Mouse (Mus musculus) heart, adult 2 months (tissue): Measurements from ENCODE around the gene Magi2. TPM values are rescaled to one million over a fixed set of nuclear protein-coding genes. Genes with fewer than 3 reads are reported as not detected.
"Not testable (repeated sequence)": the region's sequence is repeated elsewhere in the genome, so short reads cannot be mapped to it uniquely, and the experiment has no call there.

Experiments
- DNase-seq, 2 experiments: peaks; one replicate each; pipeline ENCODE4 v3.0.0; 2021
- H3K27ac ChIP-seq: fragments of 200-600 bp; 2 replicates; pipeline ENCODE4 v1.8.1; 2022
- H3K27me3 ChIP-seq: fragments of 200-500 bp; 2 replicates; pipeline ENCODE4 v1.6.1; 2012; ENCODE audit warnings: mild to moderate bottlenecking, low read length, inconsistent platforms, mixed read lengths; ENCODE audit not compliant: control insufficient read depth, insufficient read depth
- H3K36me3 ChIP-seq: fragments of 200-500 bp; 2 replicates; pipeline ENCODE4 v1.6.1; 2012; ENCODE audit warnings: low read length, inconsistent platforms; ENCODE audit not compliant: control insufficient read depth, insufficient read depth
- H3K4me1 ChIP-seq: fragments of 200-500 bp; 2 replicates; pipeline ENCODE4 v1.6.1; 2011; ENCODE audit warnings: low read length; ENCODE audit not compliant: control insufficient read depth, insufficient read depth
- H3K4me3 ChIP-seq: fragments of 200-600 bp; 2 replicates; pipeline ENCODE4 v1.8.1; 2022
- H3K79me2 ChIP-seq: fragments of 200-500 bp; replicated peaks from 2 replicates; pipeline ENCODE4 v1.6.1; 2012; ENCODE audit warnings: mild to moderate bottlenecking, inconsistent platforms, low read length, moderate library complexity, mixed read lengths; ENCODE audit not compliant: control insufficient read depth, insufficient read depth
- H3K9ac ChIP-seq: fragments of 200-500 bp; 2 replicates; pipeline ENCODE4 v1.6.1; 2012; ENCODE audit warnings: low read depth, mild to moderate bottlenecking, control low read depth, inconsistent platforms, low read length, mixed read lengths
- CTCF ChIP-seq: fragments of 200-600 bp; IDR thresholded peaks from 2 replicates; pipeline ENCODE4 v1.8.1; 2022; ENCODE audit warnings: antibody characterized with exemption, mild to moderate bottlenecking, moderate library complexity
- EP300 ChIP-seq: fragments of 200-500 bp; IDR thresholded peaks from 2 replicates; pipeline ENCODE4 v1.6.1; 2011; ENCODE audit warnings: low read depth, low read length, control low read depth; ENCODE audit not compliant: insufficient read depth
- POLR2A ChIP-seq: fragments of 200-500 bp; IDR thresholded peaks from 2 replicates; pipeline ENCODE4 v1.6.1; 2011; ENCODE audit warnings: mild to moderate bottlenecking, low read depth, low read length, control low read depth; ENCODE audit not compliant: insufficient read depth
- WGBS: fragments of 180-500 bp; shearing (Covaris S2); methylation state at CpG from one replicate; pipeline ENCODE4 v1.1.7; 2018; 5-methylcytosine and 5-hydroxymethylcytosine counted together
- intact Hi-C: fragments of 180-260 bp; cut with DNase I; formaldehyde crosslinking; loops from one replicate; pipeline ENCODE4 v1.15.1; 2025
- polyA plus RNA-seq: library from polyadenylated mRNA; depleted of rRNA; stranded (reverse); fragments of >200 nt; gene quantifications from 2 replicates; pipeline ENCODE4 v1.2.3, GENCODE M21; 2012
- total RNA-seq, 2 experiments: library from RNA; stranded (reverse); gene quantifications; 2 replicates each; pipeline ENCODE4 v1.2.3; 2021

Magi2 gene
- total and polyA plus RNA-seq, 3 experiments: 2.0 to 8.2 (median 7.0) TPM

DNA sequence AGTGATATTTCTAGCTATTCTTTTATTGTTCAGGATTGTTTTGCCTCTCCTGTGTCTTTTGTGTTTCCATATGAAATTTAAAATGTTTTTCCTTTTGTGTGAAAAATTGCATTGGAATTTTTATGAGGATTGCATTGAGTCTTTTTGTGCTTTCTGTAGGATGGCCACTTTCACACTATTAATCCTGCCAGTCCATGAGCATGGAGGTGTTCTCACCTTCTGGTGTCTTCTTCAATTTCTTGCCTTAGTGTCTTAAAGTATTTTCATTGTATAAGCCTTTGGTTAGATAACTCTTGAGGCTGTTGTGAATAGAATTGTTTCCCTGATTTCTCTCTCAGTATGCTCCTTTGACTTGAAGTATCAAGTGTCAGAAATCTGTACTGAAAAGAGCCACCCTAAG, 1296.9 kb downstream of the Magi2 start:
- intact Hi-C loops: no loop called here
- no peaks in the 10 kb centered on the region for H3K79me2 ChIP-seq
- H3K27me3 ChIP-seq: no peaks in the 10 kb centered on the region
- no peaks in the 10 kb centered on the region for H3K4me1 ChIP-seq
- no peak for TF ChIP-seq POLR2A
- no peak for TF ChIP-seq EP300
- no peak for TF ChIP-seq CTCF
- no peak overlapping the region for H3K4me3 ChIP-seq
- DNase-seq: no peak
- H3K9ac ChIP-seq: no peak overlapping the region
- H3K27ac ChIP-seq: no peak overlapping the region
- no peaks in the 10 kb centered on the region for H3K36me3 ChIP-seq

DNA sequence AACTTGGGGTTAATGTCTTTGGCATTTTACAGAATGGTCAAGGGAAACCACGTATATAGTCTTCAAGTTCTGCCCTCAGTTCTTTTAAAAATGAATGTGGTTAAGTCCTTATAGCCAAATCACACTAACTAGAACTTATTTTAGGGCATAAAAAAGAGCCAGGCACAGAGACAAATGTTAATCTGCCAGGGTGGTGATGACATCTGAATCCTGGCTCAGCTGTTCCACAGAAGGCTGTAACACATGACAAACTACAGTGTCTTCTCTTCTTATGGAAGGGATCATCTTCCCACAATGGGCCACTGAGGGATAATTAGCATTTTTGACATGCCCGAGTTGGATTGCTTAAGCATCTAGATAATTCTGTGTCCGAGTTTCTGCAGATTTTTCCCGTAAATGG, 1299.8 kb downstream of the Magi2 start:
- H3K9ac ChIP-seq, H3K27me3 ChIP-seq, H3K4me3 ChIP-seq, H3K36me3 ChIP-seq, DNase-seq, H3K4me1 ChIP-seq, H3K27ac ChIP-seq, H3K79me2 ChIP-seq, intact Hi-C loops: not testable (repeated sequence)
- 66% methylated on average over 3 of the region's 4 CpGs for WGBS

DNA sequence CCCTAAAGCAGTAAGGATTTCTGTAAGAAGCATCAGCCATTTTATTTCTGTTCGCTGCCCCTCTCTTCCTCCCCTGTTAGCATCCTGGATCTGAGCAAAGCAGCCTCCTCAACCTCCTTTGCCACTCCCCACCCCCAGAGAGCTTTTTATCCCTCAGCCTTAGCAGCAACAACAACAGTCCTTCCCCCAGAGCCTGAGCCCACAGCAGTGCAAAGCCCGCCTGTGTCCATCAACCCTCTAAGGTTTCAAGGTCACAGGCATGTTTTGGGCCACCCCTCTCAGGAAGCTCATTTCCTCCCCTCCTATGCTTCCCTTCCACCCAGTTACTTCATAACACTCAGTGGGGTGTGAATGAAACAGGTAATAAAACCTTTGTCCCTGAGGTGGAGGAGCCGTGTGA, 1309.7 kb downstream of the Magi2 start:
- whole genome bisulfite sequencing: 64% methylated on average over 3 of the region's 3 CpGs
- no peak overlapping the region for H3K9ac ChIP-seq
- intact Hi-C loops: no loop called here

DNA sequence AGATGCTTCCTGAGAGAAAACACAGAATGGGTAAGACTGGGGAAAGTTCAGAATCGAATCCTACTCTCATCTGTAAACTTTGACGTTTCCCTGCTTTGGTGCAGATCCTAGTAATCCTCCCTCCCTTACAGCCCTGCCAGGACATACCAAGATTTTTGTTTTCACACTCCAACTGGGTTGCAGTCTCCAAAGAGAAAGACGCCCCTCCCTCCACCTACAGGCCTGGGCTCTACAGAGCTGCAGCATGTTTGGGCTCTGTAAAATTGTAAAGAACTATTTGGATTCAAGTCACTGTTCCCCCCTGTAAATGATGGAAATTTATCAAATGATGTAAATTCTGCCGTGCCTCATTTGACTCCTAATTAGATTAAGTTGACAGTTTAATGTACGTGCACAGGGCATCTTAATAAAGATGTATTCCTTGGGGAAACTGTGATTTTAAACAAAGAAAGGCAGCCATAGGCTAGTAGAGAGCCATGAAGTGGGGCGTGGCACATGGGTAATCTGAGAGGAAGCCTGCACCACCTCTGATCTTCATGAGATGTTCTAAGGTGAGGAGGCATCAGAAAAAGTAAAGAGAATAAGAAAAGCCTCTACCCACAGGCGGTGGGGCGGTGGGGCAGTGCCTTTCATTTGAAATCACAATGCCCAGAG, 1310.7 kb downstream of the Magi2 start:
- Histone ChIP-seq H3K4me1 (no peaks in the 10 kb centered on the region), H3K9ac (no peak overlapping the region), H3K36me3 (no peaks in the 10 kb centered on the region), H3K4me3 (no peak overlapping the region), H3K27me3 (no peaks in the 10 kb centered on the region), H3K79me2 (no peaks in the 10 kb centered on the region), H3K27ac (no peak overlapping the region)
- intact Hi-C loops: no loop called here
- WGBS: 69% methylated on average over 8 of the region's 8 CpGs
- no peak for DNase-seq
- no peak for TF ChIP-seq EP300
- TF ChIP-seq CTCF: no peak
- TF ChIP-seq POLR2A: no peak

More for the DNA sequence above, 1309.7 kb downstream of the Magi2 start:
- Histone ChIP-seq H3K79me2 (no peaks in the 10 kb centered on the region), H3K27me3 (no peaks in the 10 kb centered on the region), H3K4me1 (no peaks in the 10 kb centered on the region), H3K4me3 (no peak overlapping the region), H3K27ac (no peak overlapping the region), H3K36me3 (no peaks in the 10 kb centered on the region)
- no peak for TF ChIP-seq EP300
- no peak for TF ChIP-seq CTCF
- TF ChIP-seq POLR2A: no peak
- no peak for DNase-seq

DNA sequence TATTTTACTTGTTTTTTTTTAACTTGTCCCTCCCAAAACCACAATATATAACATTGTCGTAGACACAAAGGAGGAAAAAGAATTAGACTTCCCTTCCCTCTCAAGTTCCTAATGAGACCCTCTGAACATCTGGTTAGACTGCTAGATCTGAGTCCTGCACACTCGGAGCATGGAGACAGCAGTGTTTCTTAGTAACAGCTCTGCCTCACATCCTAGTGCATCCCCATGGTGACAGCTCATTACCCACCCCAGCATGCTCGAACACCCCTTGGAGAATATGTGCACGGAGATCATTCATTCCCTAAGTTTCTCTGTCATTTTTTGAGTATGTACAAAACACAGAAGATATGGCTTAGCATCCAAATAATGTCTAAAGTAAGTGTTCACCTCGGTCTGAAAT, 1317.5 kb downstream of the Magi2 start:
- intact Hi-C loops: no loop called here
- 78% methylated on average over 5 of the region's 5 CpGs for WGBS
- no peak for DNase-seq
- H3K27ac ChIP-seq: no peak overlapping the region
- no peak overlapping the region for H3K4me3 ChIP-seq
- no peaks in the 10 kb centered on the region for H3K27me3 ChIP-seq
- no peaks in the 10 kb centered on the region for H3K4me1 ChIP-seq
- H3K36me3 ChIP-seq: no peaks in the 10 kb centered on the region
- no peaks in the 10 kb centered on the region for H3K79me2 ChIP-seq
- H3K9ac ChIP-seq: no peak overlapping the region
- TF ChIP-seq EP300 (no peak), POLR2A (no peak), CTCF (no peak)

DNA sequence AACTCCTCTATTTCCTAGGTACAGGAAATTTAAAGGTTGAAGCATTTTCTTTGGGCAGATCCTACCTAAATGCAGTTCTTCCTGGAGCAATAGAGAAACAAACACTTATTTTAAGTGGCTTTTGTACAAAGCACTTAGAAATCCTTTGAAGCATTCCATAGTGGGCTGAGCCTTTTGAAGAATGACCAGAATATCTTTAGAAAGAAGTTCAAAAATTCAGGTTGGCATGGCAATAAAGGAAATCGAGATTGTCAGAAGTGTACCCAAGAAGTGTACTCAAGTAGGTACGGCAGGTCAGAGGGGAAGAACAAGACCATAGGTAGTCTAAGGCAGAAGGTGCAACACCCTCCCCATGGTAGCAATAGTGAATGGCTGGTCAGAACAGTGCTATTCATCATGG, 1332.5 kb downstream of the Magi2 start:
- no peak for DNase-seq
- Histone ChIP-seq H3K9ac (no peak overlapping the region), H3K27me3 (no peaks in the 10 kb centered on the region), H3K27ac (no peak overlapping the region), H3K4me1 (no peaks in the 10 kb centered on the region), H3K4me3 (no peak overlapping the region), H3K79me2 (no peaks in the 10 kb centered on the region), H3K36me3 (no peaks in the 10 kb centered on the region)
- 78% methylated on average over 2 of the region's 2 CpGs for WGBS
- TF ChIP-seq CTCF (no peak), EP300 (no peak), POLR2A (no peak)
- intact Hi-C loops: no loop called here

DNA sequence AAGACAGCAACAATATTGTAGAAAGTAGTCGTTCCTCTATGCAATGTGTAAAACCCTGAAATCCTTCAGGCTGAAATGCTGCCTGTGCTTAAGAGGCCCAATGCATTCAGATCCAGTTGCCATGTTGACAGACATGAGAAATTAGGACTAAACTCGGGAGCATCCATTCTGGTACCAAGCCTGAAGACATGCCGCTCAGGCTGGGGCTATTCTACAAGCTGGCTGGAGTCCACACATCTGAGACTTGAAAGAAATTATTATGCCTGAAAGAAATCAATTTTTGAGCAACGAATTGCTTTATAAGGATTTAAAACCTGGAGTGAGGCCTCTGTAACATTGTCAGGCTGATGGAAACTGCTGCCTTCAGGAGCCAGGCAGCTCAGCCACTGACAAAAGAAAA, 1333.0 kb downstream of the Magi2 start:
- WGBS: 78% methylated on average over 4 of the region's 4 CpGs
- intact Hi-C loops: no loop called here

More for the DNA sequence above, 1333.0 kb downstream of the Magi2 start:
- Histone ChIP-seq H3K27me3 (no peaks in the 10 kb centered on the region), H3K36me3 (no peaks in the 10 kb centered on the region), H3K79me2 (no peaks in the 10 kb centered on the region), H3K4me3 (no peak overlapping the region), H3K27ac (no peak overlapping the region), H3K9ac (no peak overlapping the region), H3K4me1 (no peaks in the 10 kb centered on the region)
- DNase-seq: no peak
- TF ChIP-seq EP300: no peak
- no peak for TF ChIP-seq CTCF
- no peak for TF ChIP-seq POLR2A
